Mouse (Mus musculus) MEL (cell line): ENCODE results near the gene Sptbn4. TPM values are rescaled to one million over a fixed set of nuclear protein-coding genes. Genes with fewer than 3 reads are reported as not detected.
A peak's percentile ranks its signal among the peaks of the same experiment; 100 is the strongest.

ENCODE experiments used
- DNase-seq: peaks from one replicate; pipeline ENCODE4 v3.0.0; 2011; ENCODE audit warnings: low read depth, low spot score
- H3K27ac ChIP-seq: 2 replicates; pipeline ENCODE4 v1.5.1; 2012; ENCODE audit warnings: low read depth, mild to moderate bottlenecking, control low read depth, low read length, moderate library complexity; ENCODE audit not compliant: control insufficient read depth
- H3K27me3 ChIP-seq, 2 experiments: fragments of 150-350 bp in 1 of 2; sonication (generic) in 1 of 2; 2 replicates each; pipeline ENCODE4 v1.6.1; 2012; ENCODE audit warnings: low read length in 2 of 2, mild to moderate bottlenecking in 2 of 2, improper control_type of control experiment in 1 of 2, moderate library complexity in 1 of 2; ENCODE audit not compliant: insufficient read depth in 2 of 2, control insufficient read depth in 1 of 2
- H3K36me3 ChIP-seq, 2 experiments: 2 replicates each; pipeline ENCODE4 v1.6.1; 2012 to 2014; ENCODE audit warnings: low read length in 2 of 2, improper control_type of control experiment in 1 of 2, inconsistent platforms in 1 of 2, mild to moderate bottlenecking in 1 of 2; ENCODE audit not compliant: insufficient read depth in 2 of 2, control insufficient read depth in 1 of 2
- H3K4me1 ChIP-seq, 2 experiments: fragments of 150-350 bp in 1 of 2; sonication (generic) in 1 of 2; 2 replicates each; pipeline ENCODE4 v1.6.1; 2012; ENCODE audit warnings: low read length in 2 of 2, improper control_type of control experiment in 1 of 2, mild to moderate bottlenecking in 1 of 2; ENCODE audit not compliant: insufficient read depth in 2 of 2, control insufficient read depth in 1 of 2
- H3K4me3 ChIP-seq, 2 experiments: fragments of 150-350 bp in 1 of 2; sonication (generic) in 1 of 2; 2 replicates each; pipeline ENCODE4 v1.5.1; 2012; ENCODE audit warnings: low read depth in 2 of 2, low read length in 2 of 2, mild to moderate bottlenecking in 2 of 2, moderate library complexity in 2 of 2, control low read depth in 1 of 2, improper control_type of control experiment in 1 of 2; ENCODE audit not compliant: control insufficient read depth in 1 of 2, insufficient read depth in 1 of 2
- H3K79me2 ChIP-seq: 2 replicates; pipeline ENCODE4 v1.6.1; 2012; ENCODE audit warnings: mild to moderate bottlenecking, low read length, moderate library complexity; ENCODE audit not compliant: control insufficient read depth, poor library complexity, insufficient read depth
- H3K9ac ChIP-seq: 2 replicates; pipeline ENCODE4 v1.6.1; 2012; ENCODE audit warnings: low read depth, mild to moderate bottlenecking, control low read depth, low read length, moderate library complexity; ENCODE audit not compliant: control insufficient read depth, poor library complexity, severe bottlenecking
- H3K9me3 ChIP-seq: fragments of 150-350 bp; sonication (generic); replicated peaks from 2 replicates; pipeline ENCODE4 v1.6.1; 2012; ENCODE audit warnings: mild to moderate bottlenecking, low read length, improper control_type of control experiment, moderate library complexity; ENCODE audit not compliant: insufficient read depth
- CHD1 ChIP-seq: IDR thresholded peaks from 2 replicates; pipeline ENCODE4 v1.6.1; 2012; ENCODE audit warnings: low read depth, mild to moderate bottlenecking, inconsistent platforms, low read length, improper control_type of control experiment
- CHD2 ChIP-seq: IDR thresholded peaks from 2 replicates; pipeline ENCODE4 v1.6.1; 2011; ENCODE audit warnings: low read length, improper control_type of control experiment
- CTCF ChIP-seq, 3 experiments: IDR thresholded peaks in 2 of 3; conservative IDR thresholded peaks in 1 of 3; 2 replicates each; pipeline ENCODE4 v1.5.1; 2011 to 2012; ENCODE audit warnings: low read length in 3 of 3, low read depth in 2 of 3, mild to moderate bottlenecking in 2 of 3, improper control_type of control experiment in 1 of 3, inconsistent platforms in 1 of 3, mixed read lengths in 1 of 3, moderate library complexity in 1 of 3; ENCODE audit not compliant: control insufficient read depth in 1 of 3, insufficient read depth in 1 of 3, poor library complexity in 1 of 3, severe bottlenecking in 1 of 3
- E2F4 ChIP-seq: IDR thresholded peaks from 2 replicates; pipeline ENCODE4 v1.6.1; 2011; ENCODE audit warnings: low read depth, low read length, improper control_type of control experiment, borderline replicate concordance
- ELF1 ChIP-seq: IDR thresholded peaks from 2 replicates; pipeline ENCODE4 v1.6.1; 2014; ENCODE audit warnings: low read depth, mild to moderate bottlenecking, inconsistent platforms, low read length, improper control_type of control experiment, moderate library complexity
- EP300 ChIP-seq, 2 experiments: IDR thresholded peaks; 2 replicates each; pipeline ENCODE4 v1.6.1; 2011; ENCODE audit warnings: improper control_type of control experiment in 2 of 2, low read length in 2 of 2, low read depth in 1 of 2, mild to moderate bottlenecking in 1 of 2
- GABPA ChIP-seq: IDR thresholded peaks from 2 replicates; pipeline ENCODE4 v1.6.1; 2012; ENCODE audit warnings: low read depth, mild to moderate bottlenecking, inconsistent platforms, low read length, improper control_type of control experiment, moderate library complexity
- GATA1 ChIP-seq: IDR thresholded peaks from 2 replicates; pipeline ENCODE4 v1.6.1; 2011; ENCODE audit warnings: low read depth, low read length, improper control_type of control experiment
- HCFC1 ChIP-seq: IDR thresholded peaks from 2 replicates; pipeline ENCODE4 v1.6.1; 2012; ENCODE audit warnings: low read depth, mild to moderate bottlenecking, inconsistent platforms, low read length, improper control_type of control experiment, moderate library complexity
- JUND ChIP-seq: IDR thresholded peaks from 2 replicates; pipeline ENCODE4 v1.6.1; 2011; ENCODE audit warnings: low read depth, mild to moderate bottlenecking, improper control_type of control experiment, low read length
- KAT2A ChIP-seq: conservative IDR thresholded peaks from 2 replicates; pipeline ENCODE4 v1.6.1; 2012; ENCODE audit warnings: low read depth, low read length, improper control_type of control experiment, inconsistent platforms
- MAFK ChIP-seq: IDR thresholded peaks from 2 replicates; pipeline ENCODE4 v1.6.1; 2011; ENCODE audit warnings: low read depth, mild to moderate bottlenecking, low read length, improper control_type of control experiment, borderline replicate concordance
- MAX ChIP-seq: IDR thresholded peaks from 2 replicates; pipeline ENCODE4 v1.6.1; 2011; ENCODE audit warnings: low read length, improper control_type of control experiment
- MAZ ChIP-seq: IDR thresholded peaks from 2 replicates; pipeline ENCODE4 v1.6.1; 2012; ENCODE audit warnings: low read depth, mild to moderate bottlenecking, inconsistent platforms, low read length, improper control_type of control experiment
- MEF2A ChIP-seq: IDR thresholded peaks from 2 replicates; pipeline ENCODE4 v1.6.1; 2014; ENCODE audit warnings: low read depth, mild to moderate bottlenecking, inconsistent platforms, low read length, improper control_type of control experiment; ENCODE audit not compliant: poor library complexity, insufficient replicate concordance, severe bottlenecking; ENCODE audit errors: extremely low read depth
- MXI1 ChIP-seq: IDR thresholded peaks from 2 replicates; pipeline ENCODE4 v1.6.1; 2011; ENCODE audit warnings: mild to moderate bottlenecking, low read depth, low read length, improper control_type of control experiment
- MYB ChIP-seq: IDR thresholded peaks from 2 replicates; pipeline ENCODE4 v1.6.1; 2011; ENCODE audit warnings: mild to moderate bottlenecking, low read depth, low read length, improper control_type of control experiment
- MYC ChIP-seq: IDR thresholded peaks from 2 replicates; pipeline ENCODE4 v1.6.1; 2011; ENCODE audit warnings: low read depth, mild to moderate bottlenecking, low read length, improper control_type of control experiment, moderate library complexity
- NELFE ChIP-seq: IDR thresholded peaks from 2 replicates; pipeline ENCODE4 v1.6.1; 2011; ENCODE audit warnings: low read depth, low read length, improper control_type of control experiment
- NRF1 ChIP-seq: IDR thresholded peaks from 2 replicates; pipeline ENCODE4 v1.6.1; 2014; ENCODE audit warnings: low read depth, mild to moderate bottlenecking, inconsistent platforms, low read length, improper control_type of control experiment, moderate library complexity; ENCODE audit not compliant: poor library complexity, insufficient read depth, severe bottlenecking
- POLR2A ChIP-seq, 2 experiments: IDR thresholded peaks; 2 replicates each; pipeline ENCODE4 v1.6.1; 2011 to 2012; ENCODE audit warnings: low read length in 2 of 2, mild to moderate bottlenecking in 2 of 2, control low read depth in 1 of 2, improper control_type of control experiment in 1 of 2, low read depth in 1 of 2, moderate library complexity in 1 of 2; ENCODE audit not compliant: control insufficient read depth in 1 of 2, insufficient read depth in 1 of 2, poor library complexity in 1 of 2
- RAD21 ChIP-seq: IDR thresholded peaks from 2 replicates; pipeline ENCODE4 v1.6.1; 2011; ENCODE audit warnings: mild to moderate bottlenecking, low read depth, low read length, improper control_type of control experiment
- RCOR1 ChIP-seq: IDR thresholded peaks from 2 replicates; pipeline ENCODE4 v1.6.1; 2012; ENCODE audit warnings: low read depth, mild to moderate bottlenecking, inconsistent platforms, low read length, improper control_type of control experiment
- SIN3A ChIP-seq: IDR thresholded peaks from 2 replicates; pipeline ENCODE4 v1.6.1; 2012; ENCODE audit warnings: low read length, improper control_type of control experiment, inconsistent platforms
- SMC3 ChIP-seq: IDR thresholded peaks from 2 replicates; pipeline ENCODE4 v1.6.1; 2011; ENCODE audit warnings: low read depth, low read length, improper control_type of control experiment
- TAL1 ChIP-seq: IDR thresholded peaks from 2 replicates; pipeline ENCODE4 v1.6.1; 2012; ENCODE audit warnings: mild to moderate bottlenecking, inconsistent platforms, low read length, moderate library complexity, mixed read lengths
- TBP ChIP-seq: IDR thresholded peaks from 2 replicates; pipeline ENCODE4 v1.8.0; 2011; ENCODE audit warnings: low read depth, low read length, improper control_type of control experiment
- TCF12 ChIP-seq: IDR thresholded peaks from 2 replicates; pipeline ENCODE4 v1.6.1; 2014; ENCODE audit warnings: low read depth, mild to moderate bottlenecking, inconsistent platforms, low read length, improper control_type of control experiment, moderate library complexity
- UBTF ChIP-seq: IDR thresholded peaks from 2 replicates; pipeline ENCODE4 v1.6.1; 2012; ENCODE audit warnings: low read depth, mild to moderate bottlenecking, inconsistent platforms, low read length, improper control_type of control experiment, moderate library complexity, borderline replicate concordance; ENCODE audit not compliant: insufficient read depth
- USF1 ChIP-seq: IDR thresholded peaks from 2 replicates; pipeline ENCODE4 v1.6.1; 2014; ENCODE audit warnings: low read depth, mild to moderate bottlenecking, inconsistent platforms, low read length, improper control_type of control experiment, moderate library complexity
- USF2 ChIP-seq, 2 experiments: IDR thresholded peaks; 2 replicates each; pipeline ENCODE4 v1.6.1; 2011 to 2012; ENCODE audit warnings: improper control_type of control experiment in 2 of 2, low read length in 2 of 2, borderline replicate concordance in 1 of 2, inconsistent platforms in 1 of 2, low read depth in 1 of 2, mild to moderate bottlenecking in 1 of 2; ENCODE audit not compliant: insufficient read depth in 1 of 2
- ZMIZ1 ChIP-seq: IDR thresholded peaks from 2 replicates; pipeline ENCODE4 v1.6.1; 2012; ENCODE audit warnings: low read depth, mild to moderate bottlenecking, inconsistent platforms, low read length, improper control_type of control experiment, moderate library complexity
- ZNF384 ChIP-seq: IDR thresholded peaks from 2 replicates; pipeline ENCODE4 v1.6.1; 2012; ENCODE audit warnings: low read depth, mild to moderate bottlenecking, inconsistent platforms, low read length, improper control_type of control experiment
- polyA plus RNA-seq, 2 experiments: library from polyadenylated mRNA; stranded (reverse) in 1 of 2; unstranded in 1 of 2; fragments of >175 nt in 1 of 2; fragments of >200 nt in 1 of 2; gene quantifications; 2 replicates each; pipeline versions ENCODE4 v1.2.1 to v1.2.4; 2012; ENCODE audit warnings: low replicate concordance in 2 of 2, low read depth in 1 of 2; ENCODE audit not compliant: insufficient read length in 2 of 2, insufficient read depth in 1 of 2, missing spikeins in 1 of 2
- total RNA-seq: library from RNA; depleted of rRNA; stranded (reverse); fragments of 300-350 nt; gene quantifications from 2 replicates; pipeline ENCODE4 v1.2.3, GENCODE M21; 2012

The Sptbn4 gene
- total and polyA plus RNA-seq, 3 experiments, result 0.19 to 0.68 TPM; not detected in 1

- TF ChIP-seq TCF12 (peak; percentile 55), NELFE (peak; percentile 53; the same call in 1 of the 2 replicates), POLR2A (IDR thresholded peaks at IDR 0.05; ENCODE audit: control insufficient read depth in 1 of 2, insufficient read depth in 1 of 2, low read depth in 1 of 2, low read length in 2 of 2, poor library complexity in 1 of 2) (peak in 1 of 2 experiments; percentile 54; a peak in 2 of 4 replicates), ELF1 (0 out of 2 replicates have a peak, but pooled peaks have one; percentile 32)
Observed at GRCm38 (mm10) chr7:27473156-27473834, 25.8 kb upstream of the Sptbn4 start, which contains the start of gene Sertad3 (continued).

- peak overlapping the region; percentile 67 for H3K27ac ChIP-seq
- peak overlapping the region; percentile 56 to 97 for H3K4me3 ChIP-seq
- H3K9me3 ChIP-seq, result no peaks in the 10 kb centered on the region
- H3K79me2 ChIP-seq, result no peaks in the 10 kb centered on the region; the same call in 1 of the 2 replicates
- H3K4me1 ChIP-seq, result peaks cover 2 to 9% of the 10 kb centered on the region in 2 experiments; a peak in 3 of 4 replicates
- peak; percentile 64 for DNase-seq
- H3K36me3 ChIP-seq, result peaks cover 0 to 10% of the 10 kb centered on the region in 2 experiments; a peak in 2 of 4 replicates
- peak overlapping the region; percentile 60 for H3K9ac ChIP-seq
- no peaks in the 10 kb centered on the region for H3K27me3 ChIP-seq
- peak; percentile 64; the same call in 1 of the 2 replicates for TF ChIP-seq MXI1
- no peak for TF ChIP-seq JUND
- 0 out of 2 replicates have a peak, but pooled peaks have one; percentile 18 for TF ChIP-seq CHD1
- no peak for TF ChIP-seq MAX
- TF ChIP-seq UBTF, result no peak
- TF ChIP-seq MEF2A, result no peak
- no peak for TF ChIP-seq ZNF384
- TF ChIP-seq MYB, result no peak
- TF ChIP-seq EP300 (IDR thresholded peaks at IDR 0.05; ENCODE audit: low read depth in 1 of 2, low read length in 2 of 2), result peak in 1 of 2 experiments; percentile 22; a peak in 1 of 4 replicates
- TF ChIP-seq GATA1, result peak; percentile 47
- no peak for TF ChIP-seq ZMIZ1
- no peak for TF ChIP-seq GABPA
- TF ChIP-seq MAFK, result no peak
- TF ChIP-seq KAT2A, result no peak
- TF ChIP-seq MAZ, result no peak
- peak; percentile 29; the same call in 1 of the 2 replicates for TF ChIP-seq SIN3A
- no peak for TF ChIP-seq CHD2
- TF ChIP-seq NRF1, result no peak
- no peak for TF ChIP-seq ELF1
- TF ChIP-seq SMC3, result no peak; the same call in 1 of the 2 replicates
- no peak for TF ChIP-seq E2F4
- TF ChIP-seq USF2 (IDR thresholded peaks at IDR 0.05; ENCODE audit: borderline replicate concordance in 1 of 2, insufficient read depth in 1 of 2, low read depth in 1 of 2, low read length in 2 of 2), result no peak
- TF ChIP-seq RAD21, result no peak
- TF ChIP-seq NELFE, result no peak
- no peak for TF ChIP-seq TBP
- 0 out of 2 replicates have a peak, but pooled peaks have one; percentile 7 for TF ChIP-seq TAL1
- no peak for TF ChIP-seq POLR2A (IDR thresholded peaks at IDR 0.05; ENCODE audit: control insufficient read depth in 1 of 2, insufficient read depth in 1 of 2, low read depth in 1 of 2, low read length in 2 of 2, poor library complexity in 1 of 2)
- TF ChIP-seq USF1, result no peak
- no peak for TF ChIP-seq MYC
- TF ChIP-seq HCFC1, result no peak
- no peak for TF ChIP-seq CTCF (IDR thresholded peaks at IDR 0.05 in 2 of 3, conservative IDR thresholded peaks at IDR 0.05 in 1 of 3; ENCODE audit: control insufficient read depth in 1 of 3, insufficient read depth in 1 of 3, low read depth in 2 of 3, low read length in 3 of 3, poor library complexity in 1 of 3, severe bottlenecking in 1 of 3)
- 0 out of 2 replicates have a peak, but pooled peaks have one; percentile 21 for TF ChIP-seq RCOR1
Observed at GRCm38 (mm10) chr7:27472596-27472995, 25.1 kb upstream of the Sptbn4 start.
